In the genomic region with DNA sequence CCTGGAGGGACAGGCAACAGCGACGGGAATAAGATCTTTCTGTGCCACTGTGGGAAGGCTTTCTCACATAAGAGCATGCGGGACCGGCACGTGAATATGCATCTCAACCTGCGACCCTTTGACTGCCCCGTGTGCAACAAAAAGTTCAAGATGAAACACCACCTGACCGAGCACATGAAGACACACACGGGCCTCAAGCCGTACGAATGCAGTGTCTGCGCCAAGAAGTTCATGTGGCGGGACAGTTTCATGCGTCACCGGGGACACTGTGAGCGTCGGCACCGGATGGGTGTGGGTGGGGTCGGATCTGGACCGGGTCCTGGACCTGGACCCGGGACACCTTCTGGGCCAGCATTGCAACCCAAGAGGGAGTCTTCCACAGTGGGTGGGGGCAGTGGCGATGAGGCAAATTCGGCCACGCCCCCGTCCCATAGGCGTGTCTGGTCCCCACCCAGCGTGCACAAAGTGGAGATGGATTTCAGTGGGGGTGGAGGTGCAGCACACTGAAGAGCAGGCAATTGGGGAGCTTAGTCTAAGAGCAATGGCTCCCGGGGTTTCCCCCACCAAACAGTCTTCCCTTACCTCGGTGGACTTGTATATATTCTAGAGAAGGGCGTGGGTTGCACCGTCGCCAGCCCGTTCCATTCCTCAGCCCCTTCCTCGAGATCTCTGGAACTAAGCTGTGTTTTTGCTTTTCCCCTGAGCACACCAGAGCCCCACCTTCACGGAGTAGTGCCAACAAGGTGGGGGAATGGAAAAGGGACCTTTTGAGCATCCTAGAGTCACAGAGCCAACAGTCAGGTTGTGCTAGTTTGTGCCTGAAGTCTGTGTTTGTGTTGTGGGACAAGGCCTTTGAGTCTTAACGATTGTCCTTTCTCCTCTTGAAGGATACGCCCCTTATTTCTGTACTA, we compare ENCODE assay signal across 7 mouse cellular contexts. TPM values are rescaled to one million over a fixed set of nuclear protein-coding genes. Genes with fewer than 3 reads are reported as not detected.
DNase-seq lines count a peak whose midpoint lies in the region; ATAC-seq and TF ChIP-seq lines count a peak whose summit lies in the region.

No protein-coding gene starts in this region.

- ATAC-seq in embryonic facial prominence, embryonic 14.5 days (ENCODE audit: low read depth) = no peak
- ATAC-seq in liver, embryonic 11.5 days (replicated peaks; ENCODE audit: low FRiP score) = peak; percentile 1; the same call in 1 of the 2 replicates

- H3K27ac ChIP-seq in embryonic facial prominence, embryonic 14.5 days (replicated peaks; ENCODE audit: low read depth, low read length) = 0 out of 2 replicates have a peak overlapping the region, but pooled peaks have one; percentile 46
- H3K27ac ChIP-seq in liver, embryonic 11.5 days (ENCODE audit: low read depth, low read length) = peak overlapping the region; percentile 91
- peak overlapping the region; percentile 95 for H3K27ac ChIP-seq in small intestine, adult 2 months (ENCODE audit: insufficient read depth, low read depth, low read length)

- DNase-seq in thymus, postnatal 4 days = peak; percentile 51
- DNase-seq in thymus, postnatal 10 days (ENCODE audit: low spot score in 2 of 2) = no peak
- DNase-seq in embryonic facial prominence, embryonic 14.5 days (ENCODE audit: low spot score) = no peak
- DNase-seq in heart, postnatal 25 days (ENCODE audit: low spot score) = peak; percentile 31
- DNase-seq in liver, embryonic 11.5 days (ENCODE audit: low spot score) = no peak
- no peak for DNase-seq in thymus, postnatal 0 days (ENCODE audit: low spot score)

- H3K36me3 ChIP-seq in embryonic facial prominence, embryonic 14.5 days (ENCODE audit: control insufficient read depth, insufficient read depth, low read length) = peaks cover 26% of the 10 kb centered on the region
- H3K36me3 ChIP-seq in liver, embryonic 11.5 days (ENCODE audit: control insufficient read depth, insufficient read depth, low read length) = peaks cover 27% of the 10 kb centered on the region
- H3K36me3 ChIP-seq in small intestine, adult 2 months (ENCODE audit: control insufficient read depth, insufficient read depth, low read length) = peaks cover 31% of the 10 kb centered on the region

- 61% methylated on average over 32 of the region's 37 CpGs for whole genome bisulfite sequencing in embryonic facial prominence, embryonic 14.5 days
- WGBS in liver, embryonic 11.5 days = 52% methylated on average over 37 of the region's 37 CpGs
- 49% methylated on average over 37 of the region's 37 CpGs for WGBS in small intestine, adult 2 months

- peaks cover 10% of the 10 kb centered on the region for H3K4me1 ChIP-seq in embryonic facial prominence, embryonic 14.5 days (ENCODE audit: control insufficient read depth, insufficient read depth, low read length)
- peaks cover 33% of the 10 kb centered on the region for H3K4me1 ChIP-seq in liver, embryonic 11.5 days (replicated peaks; ENCODE audit: control insufficient read depth, insufficient read depth, low read length)
- peaks cover 26% of the 10 kb centered on the region for H3K4me1 ChIP-seq in small intestine, adult 2 months (ENCODE audit: control insufficient read depth, insufficient read depth, insufficient read length, low read length)

- peak overlapping the region; percentile 66 for H3K4me3 ChIP-seq in embryonic facial prominence, embryonic 14.5 days (ENCODE audit: low read depth, low read length)
- H3K4me3 ChIP-seq in liver, embryonic 11.5 days (ENCODE audit: low read depth, low read length) = peak overlapping the region; percentile 83
- H3K4me3 ChIP-seq in small intestine, adult 2 months (ENCODE audit: low read depth, low read length) = peak overlapping the region; percentile 82; the same call in 1 of the 2 replicates

- TF ChIP-seq CTCF in small intestine, adult 2 months (IDR thresholded peaks at IDR 0.05; ENCODE audit: extremely low read depth, insufficient read length, insufficient replicate concordance, low read depth, low read length) = no peak

- intact Hi-C loops in heart, postnatal 25 days (cut with DNase I) = no loop called here

- no peak for TF ChIP-seq POLR2A in small intestine, adult 2 months (IDR thresholded peaks at IDR 0.05; ENCODE audit: low read depth, low read length)

- no peaks in the 10 kb centered on the region for H3K27me3 ChIP-seq in embryonic facial prominence, embryonic 14.5 days (replicated peaks; ENCODE audit: control insufficient read depth, insufficient read depth, low read length)
- H3K27me3 ChIP-seq in liver, embryonic 11.5 days (replicated peaks; ENCODE audit: control insufficient read depth, insufficient read depth, low read length) = no peaks in the 10 kb centered on the region
- no peaks in the 10 kb centered on the region for H3K27me3 ChIP-seq in small intestine, adult 2 months (ENCODE audit: control insufficient read depth, insufficient read depth, low read length)

- H3K4me2 ChIP-seq in embryonic facial prominence, embryonic 14.5 days (ENCODE audit: low read depth, low read length) = peak overlapping the region; percentile 97
- H3K4me2 ChIP-seq in liver, embryonic 11.5 days = peak overlapping the region; percentile 100

- no peaks in the 10 kb centered on the region for H3K9me3 ChIP-seq in embryonic facial prominence, embryonic 14.5 days (ENCODE audit: control insufficient read depth, low read length)
- H3K9me3 ChIP-seq in liver, embryonic 11.5 days (ENCODE audit: control insufficient read depth, low read length) = 0 out of 2 replicates have a peak, but pooled peaks cover 2% of the 10 kb centered on the region

- no peak overlapping the region; the same call in 1 of the 2 replicates for H3K9ac ChIP-seq in embryonic facial prominence, embryonic 14.5 days (ENCODE audit: low read depth, low read length)
- H3K9ac ChIP-seq in liver, embryonic 11.5 days (ENCODE audit: low read depth, low read length) = peak overlapping the region; percentile 86

RNA-seq across cellular contexts. Expression of a gene that starts 2.8 kb away (rescaled TPM):
- 8.9 and 11.6 TPM in 2 replicates for polyA plus RNA-seq in embryonic facial prominence, embryonic 14.5 days (2014; fragmentation: Nextera tagmentation; extraction: Ambion mirVana)
- total RNA-seq in heart, postnatal 25 days (2021) = 10 to 100 TPM; 15.5 to 19.4 TPM
- 12.4 and 13.0 TPM in 2 replicates for polyA plus RNA-seq in liver, embryonic 11.5 days (2014; fragmentation: Nextera tagmentation; extraction: Ambion mirVana)
- 64.1 and 134 TPM in 2 replicates for polyA plus RNA-seq in small intestine, adult 2 months (2012; rRNA removed)
- polyA plus RNA-seq in thymus, postnatal 0 days (2015; fragmentation: Nextera tagmentation; extraction: Ambion mirVana) = 13.8 and 14.9 TPM in 2 replicates

RNA-seq across cellular contexts. Expression of a gene that starts 2.8 kb away (rescaled TPM):
- 31.9 and 32.0 TPM in 2 replicates for polyA plus RNA-seq in embryonic facial prominence, embryonic 14.5 days (2014; fragmentation: Nextera tagmentation; extraction: Ambion mirVana)
- total RNA-seq in heart, postnatal 25 days (2021) = 100 to 1,000 TPM in 1 of 2 experiments, 10 to 100 TPM in 1; 93.5 to 104 TPM
- 28.1 and 29.1 TPM in 2 replicates for polyA plus RNA-seq in liver, embryonic 11.5 days (2014; fragmentation: Nextera tagmentation; extraction: Ambion mirVana)
- 151 and 367 TPM in 2 replicates for polyA plus RNA-seq in small intestine, adult 2 months (2012; rRNA removed)
- 131 and 140 TPM in 2 replicates for polyA plus RNA-seq in thymus, postnatal 0 days (2015; fragmentation: Nextera tagmentation; extraction: Ambion mirVana)

RNA-seq across cellular contexts. Expression of a gene that starts 9.3 kb away (rescaled TPM):
- 34.8 and 38.2 TPM in 2 replicates for polyA plus RNA-seq in embryonic facial prominence, embryonic 14.5 days (2014; fragmentation: Nextera tagmentation; extraction: Ambion mirVana)
- 10 to 100 TPM; 14.3 to 17.5 TPM for total RNA-seq in heart, postnatal 25 days (2021)
- 46.9 and 52.9 TPM in 2 replicates for polyA plus RNA-seq in liver, embryonic 11.5 days (2014; fragmentation: Nextera tagmentation; extraction: Ambion mirVana)
- polyA plus RNA-seq in small intestine, adult 2 months (2012; rRNA removed) = 20.7 and 48.6 TPM in 2 replicates
- polyA plus RNA-seq in thymus, postnatal 0 days (2015; fragmentation: Nextera tagmentation; extraction: Ambion mirVana) = 62.9 and 67.8 TPM in 2 replicates

RNA-seq across cellular contexts. Expression of a gene that starts 10.8 kb away (rescaled TPM):
- polyA plus RNA-seq in embryonic facial prominence, embryonic 14.5 days (2014; fragmentation: Nextera tagmentation; extraction: Ambion mirVana) = 34.5 and 43.4 TPM in 2 replicates
- 10 to 100 TPM; 38.2 to 44.6 TPM for total RNA-seq in heart, postnatal 25 days (2021)
- 22.1 and 25.6 TPM in 2 replicates for polyA plus RNA-seq in liver, embryonic 11.5 days (2014; fragmentation: Nextera tagmentation; extraction: Ambion mirVana)
- 45.3 and 60.7 TPM in 2 replicates for polyA plus RNA-seq in small intestine, adult 2 months (2012; rRNA removed)
- polyA plus RNA-seq in thymus, postnatal 0 days (2015; fragmentation: Nextera tagmentation; extraction: Ambion mirVana) = 37.5 and 42.3 TPM in 2 replicates

RNA-seq across cellular contexts. Expression of a gene that starts 13.6 kb away (rescaled TPM):
- not detected in 2 replicates for polyA plus RNA-seq in embryonic facial prominence, embryonic 14.5 days (2014; fragmentation: Nextera tagmentation; extraction: Ambion mirVana)
- total RNA-seq in heart, postnatal 25 days (2021) = not detected
- 1.8 and 2.2 TPM in 2 replicates for polyA plus RNA-seq in liver, embryonic 11.5 days (2014; fragmentation: Nextera tagmentation; extraction: Ambion mirVana)
- not detected in 2 replicates for polyA plus RNA-seq in small intestine, adult 2 months (2012; rRNA removed)
- 1.6 and 1.9 TPM in 2 replicates for polyA plus RNA-seq in thymus, postnatal 0 days (2015; fragmentation: Nextera tagmentation; extraction: Ambion mirVana)

Comparison
In these comparisons a context has a peak if more than half of its experiments do, and no peak if none do; other contexts are left out.
1. DNase-seq: peak in thymus, postnatal 4 days (single experiment) and heart, postnatal 25 days (single experiment); none in thymus, postnatal 10 days (0 of 2), embryonic facial prominence, embryonic 14.5 days (single experiment), liver, embryonic 11.5 days (single experiment) and thymus, postnatal 0 days (single experiment).
2. Peak in every context shown above with its lines, with median percentiles within 50 percentile points of each other: H3K27ac ChIP-seq and H3K4me3 ChIP-seq.